Mouse (Mus musculus): ENCODE measurements around the gene Lmtk3.

- no peak for TF ChIP-seq POLR2A (IDR thresholded peaks at IDR 0.05; ENCODE audit: insufficient read length, low read depth)
- TF ChIP-seq TCF12 (IDR thresholded peaks at IDR 0.05; ENCODE audit: insufficient read depth, poor library complexity, severe bottlenecking), result no peak
- no peak for TF ChIP-seq MYOD1 (IDR thresholded peaks at IDR 0.05; ENCODE audit: control insufficient read depth in 1 of 3, insufficient read length in 2 of 3, low read depth in 2 of 3)
- no peak for TF ChIP-seq POLR2AphosphoS2 (IDR thresholded peaks at IDR 0.05; ENCODE audit: insufficient read length, low read depth)
- no peak for TF ChIP-seq MAX (IDR thresholded peaks at IDR 0.05; ENCODE audit: low read depth)
- TF ChIP-seq CEBPB (IDR thresholded peaks at IDR 0.05; ENCODE audit: insufficient read depth, poor library complexity, severe bottlenecking), result no peak
Measured at GRCm38 (mm10) chr7:45790721-45791120, 7.2 kb downstream of the Lmtk3 start.

Data from myocyte (in vitro differentiated cells).